Comparison of ENCODE assay signal across 19 mouse cellular contexts in genomic region chr16:88042458-88042857, GRCm38 (mm10).
DNase-seq lines count a peak whose midpoint lies in the region; ATAC-seq lines count a peak whose summit lies in the region.
"Had no signal": no experiment of that assay in that cellular context is flagged by ENCODE, and none has a peak within 500 bp of the region (broad histone marks: within the 10 kb centered on the region; RNA-seq: fewer than 3 reads in every experiment).

No protein-coding gene starts in this region.

- no peaks in the 10 kb centered on the region for H3K9me3 ChIP-seq in midbrain, embryonic 11.5 days (ENCODE audit: control insufficient read depth, low read length)
- no peaks in the 10 kb centered on the region for H3K9me3 ChIP-seq in midbrain, embryonic 13.5 days
- H3K9me3 ChIP-seq: hindbrain, embryonic 15.5 days had no signal

- DNase-seq in embryo, embryonic 10 days (ENCODE audit: low spot score) = peak; percentile 15
- DNase-seq in embryo, embryonic 9.5 days (ENCODE audit: extremely low spot score) = no peak
- peak; percentile 71 for DNase-seq in midbrain, embryonic 11.5 days (ENCODE audit: low spot score, missing footprints)
- peak; percentile 25 for DNase-seq in embryo, embryonic 11 days
- DNase-seq in cerebellum, postnatal 14 days = no peak
- no peak for DNase-seq in thymus, postnatal 0 days (ENCODE audit: low spot score)
- DNase-seq: B cell, adult 2 months; cerebellum, adult 9-11 months; gastrocnemius, postnatal 14 days; heart, adult 18-20 months; heart, postnatal 36 days; liver, postnatal 0 days; spleen, adult 18-20 months; thymus, postnatal 36 days had no signal

- no peak overlapping the region for H3K4me2 ChIP-seq in midbrain, embryonic 11.5 days
- H3K4me2 ChIP-seq in midbrain, embryonic 13.5 days (replicated peaks) = no peak overlapping the region
- H3K4me2 ChIP-seq: hindbrain, embryonic 15.5 days had no signal

- 82% methylated on average over 6 of the region's 6 CpGs for WGBS in midbrain, embryonic 11.5 days
- WGBS in midbrain, embryonic 13.5 days = 78% methylated on average over 6 of the region's 6 CpGs

- H3K27me3 ChIP-seq in midbrain, embryonic 11.5 days (ENCODE audit: control insufficient read depth, insufficient read depth, low read length) = no peaks in the 10 kb centered on the region
- no peaks in the 10 kb centered on the region for H3K27me3 ChIP-seq in midbrain, embryonic 13.5 days
- H3K27me3 ChIP-seq: hindbrain, embryonic 15.5 days had no signal

- no peak overlapping the region for H3K27ac ChIP-seq in midbrain, embryonic 11.5 days (ENCODE audit: low read depth, low read length)
- no peak overlapping the region for H3K27ac ChIP-seq in midbrain, embryonic 13.5 days
- H3K27ac ChIP-seq: hindbrain, embryonic 15.5 days had no signal

- H3K4me3 ChIP-seq in midbrain, embryonic 11.5 days (ENCODE audit: low read depth, low read length) = no peak overlapping the region
- no peak overlapping the region for H3K4me3 ChIP-seq in midbrain, embryonic 13.5 days (replicated peaks)
- H3K4me3 ChIP-seq: erythroblast, embryonic 14.5 days; hindbrain, embryonic 15.5 days had no signal

- no peaks in the 10 kb centered on the region for H3K4me1 ChIP-seq in midbrain, embryonic 11.5 days (ENCODE audit: control insufficient read depth, insufficient read depth, low read length)
- peaks cover 10% of the 10 kb centered on the region for H3K4me1 ChIP-seq in midbrain, embryonic 13.5 days (replicated peaks)
- H3K4me1 ChIP-seq: hindbrain, embryonic 15.5 days had no signal

- no peaks in the 10 kb centered on the region for H3K36me3 ChIP-seq in midbrain, embryonic 11.5 days (ENCODE audit: control insufficient read depth, insufficient read depth, low read length)
- H3K36me3 ChIP-seq in midbrain, embryonic 13.5 days = no peaks in the 10 kb centered on the region
- H3K36me3 ChIP-seq: hindbrain, embryonic 15.5 days had no signal

- H3K9ac ChIP-seq in midbrain, embryonic 11.5 days (ENCODE audit: low read length) = no peak overlapping the region
- H3K9ac ChIP-seq in midbrain, embryonic 13.5 days (replicated peaks) = no peak overlapping the region
- H3K9ac ChIP-seq: hindbrain, embryonic 15.5 days; liver, postnatal 0 days had no signal

- ATAC-seq in midbrain, embryonic 11.5 days (ENCODE audit: low FRiP score) = no peak
- no peak for ATAC-seq in midbrain, embryonic 13.5 days
- ATAC-seq: forebrain, embryonic 14.5 days; intestine, embryonic 16.5 days; liver, postnatal 0 days had no signal

Comparison
In these comparisons a context has a peak if more than half of its experiments do, and no peak if none do; other contexts are left out.
1. DNase-seq: peak in embryo, embryonic 10 days (single experiment), midbrain, embryonic 11.5 days (single experiment) and embryo, embryonic 11 days (single experiment); none in embryo, embryonic 9.5 days (single experiment), cerebellum, postnatal 14 days (0 of 2) and thymus, postnatal 0 days (single experiment).